Mouse (Mus musculus) monocyte, adult 2 months (primary cell): ENCODE measurements at regions not wholly inside any gene's neighbourhood (a gene's known extent, or its start where the extent isn't known, plus 50 kb on each side); places are given as distances from the start of the nearest gene placed in this dataset.

Source experiments
- DNase-seq, 2 experiments: peaks; one replicate each; pipeline ENCODE4 v3.0.0; 2022; ENCODE audit warnings: low spot score in 2 of 2, low read depth in 1 of 2

DNA sequence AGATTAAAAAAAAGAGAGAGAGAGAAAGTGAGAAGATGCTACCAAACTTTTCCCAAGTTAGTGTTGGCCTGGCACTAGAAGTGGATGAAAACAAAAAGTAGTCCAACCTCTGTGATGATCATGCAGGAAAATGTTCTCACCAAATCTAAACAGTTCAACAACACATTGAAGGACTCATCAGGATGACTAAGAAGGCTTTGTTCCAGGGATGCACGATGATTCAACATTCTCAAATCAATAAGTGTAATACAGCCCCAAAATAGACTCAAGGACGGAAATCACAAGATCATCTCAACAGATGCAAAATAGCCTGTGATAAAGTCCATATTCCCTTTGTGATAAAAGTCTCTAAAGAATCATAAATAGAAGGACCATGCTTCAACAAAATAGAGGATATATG lies 106.3 kb downstream of the Cysltr2 start:
- no peak for DNase-seq

DNA sequence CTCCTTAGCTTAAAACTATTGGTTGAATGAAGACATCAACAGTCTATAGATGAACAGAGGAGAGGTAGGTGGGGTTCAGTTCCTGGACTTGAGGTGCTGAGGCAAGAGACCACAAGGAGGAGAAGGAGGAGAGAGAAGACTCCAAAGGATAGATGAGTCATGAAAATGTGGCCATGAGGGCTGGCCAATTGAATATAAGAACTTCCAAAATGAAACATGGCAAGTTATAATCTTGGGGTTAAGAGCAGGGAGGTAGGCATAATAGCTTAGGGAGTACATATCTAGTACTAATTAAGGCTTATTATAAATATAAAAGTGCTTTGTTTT lies 109.9 kb downstream of the Cysltr2 start:
- no peak for DNase-seq

DNA sequence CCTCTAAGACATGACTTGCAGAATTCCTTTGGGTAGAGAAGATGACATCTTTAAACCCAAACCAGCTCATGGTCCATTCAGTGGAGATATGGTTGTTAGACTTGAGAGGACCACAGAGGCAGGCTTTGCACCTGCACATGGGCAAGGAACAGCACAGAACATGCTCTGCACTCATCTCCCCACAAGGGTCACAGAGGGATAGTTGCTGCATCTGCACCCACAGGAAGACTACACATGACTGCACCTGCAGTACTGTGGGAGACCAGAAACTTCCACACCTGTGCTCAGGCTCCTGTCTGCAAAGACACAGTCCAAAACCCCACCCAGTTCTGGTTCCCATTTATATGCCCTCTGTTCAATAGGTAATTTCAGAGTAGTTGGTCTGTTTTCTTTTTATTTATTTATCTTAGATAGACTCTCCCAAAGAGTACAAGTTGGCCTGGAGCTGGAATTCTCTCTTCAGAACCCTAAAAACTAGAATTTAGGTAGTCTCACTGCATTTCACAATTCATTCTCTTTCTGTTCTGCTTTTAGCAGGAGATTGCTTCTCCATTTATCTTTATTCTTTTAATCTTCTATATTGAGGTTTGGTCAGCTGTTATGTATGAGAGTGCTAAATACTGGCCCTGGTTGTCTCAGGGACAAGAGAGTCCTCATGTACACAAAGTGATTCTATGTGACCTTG lies 110.4 kb downstream of the Cysltr2 start:
- DNase-seq: no peak

DNA sequence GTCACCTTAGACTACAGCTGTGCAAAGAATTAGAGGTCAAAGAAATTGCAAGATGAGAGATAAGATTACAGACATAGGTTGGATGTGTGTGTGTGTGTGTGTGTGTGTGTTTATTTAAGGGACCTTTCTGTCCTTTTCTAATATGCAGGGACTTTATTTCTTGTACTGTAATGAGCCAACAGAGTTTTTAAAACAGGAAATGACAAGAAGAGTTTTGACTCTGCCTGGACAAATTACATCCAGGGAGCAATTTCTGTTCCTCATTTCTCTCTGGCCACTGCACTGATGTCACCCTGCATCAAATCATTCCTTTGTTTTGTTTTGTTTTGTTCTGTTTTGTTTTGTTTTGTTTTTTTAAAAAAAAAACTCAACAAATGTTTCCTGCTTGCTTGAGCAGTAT lies 115.3 kb downstream of the Cysltr2 start:
- DNase-seq: no peak

DNA sequence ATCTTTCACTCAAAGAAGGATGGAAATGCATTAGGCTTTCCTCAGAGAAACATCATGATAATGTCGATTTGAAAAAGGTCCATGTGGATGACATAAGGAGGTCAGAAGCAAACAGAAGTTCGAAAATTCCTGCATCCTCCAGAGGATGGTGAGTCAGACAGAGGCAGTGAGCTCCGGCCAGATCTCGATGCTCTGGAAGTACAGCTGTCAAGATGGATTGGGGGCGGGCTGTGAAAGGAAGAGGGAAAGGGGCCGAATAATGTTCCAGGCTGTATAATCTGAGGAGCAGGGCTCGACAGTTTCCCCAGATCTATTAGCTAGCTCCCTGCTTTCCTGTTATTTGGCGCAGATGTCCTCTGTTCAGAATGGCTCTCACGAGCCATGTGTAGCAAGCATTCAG lies 116.6 kb downstream of the Cysltr2 start:
- no peak for DNase-seq

DNA sequence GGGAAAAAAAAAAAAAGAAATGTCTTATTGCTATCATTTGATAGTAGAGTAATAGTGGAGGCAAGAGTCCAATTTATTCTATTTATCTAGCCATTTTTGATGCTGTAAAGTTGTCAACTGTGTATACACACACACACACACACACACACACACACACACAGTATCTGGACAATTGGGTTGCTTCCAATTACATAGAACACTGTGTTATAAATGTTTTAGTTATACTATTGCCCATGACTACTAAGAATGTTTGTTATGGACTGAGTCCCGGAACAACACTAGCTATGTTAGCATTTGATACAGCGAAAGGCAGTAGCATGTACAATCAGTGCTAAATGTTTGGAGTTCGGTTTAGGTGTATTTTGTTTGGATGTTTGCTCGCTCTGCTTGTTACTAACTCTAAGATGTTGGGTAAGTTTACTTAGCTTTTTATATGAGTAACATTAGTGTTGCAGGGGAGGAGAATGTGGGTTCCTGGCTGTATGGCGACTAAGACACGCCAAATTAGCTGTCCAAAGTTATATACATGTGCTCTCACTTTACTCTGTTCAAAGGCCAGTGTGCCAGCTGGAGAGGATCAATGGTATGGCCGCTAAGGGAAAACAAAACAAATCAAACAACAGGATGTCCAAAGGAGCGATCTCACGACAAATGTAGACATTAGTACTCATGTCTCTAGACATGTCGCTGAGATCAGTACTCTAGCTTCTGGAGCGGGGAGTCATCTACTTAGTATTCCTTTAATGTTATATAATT lies 147.6 kb downstream of the Cysltr2 start:
- no peak for DNase-seq

DNA sequence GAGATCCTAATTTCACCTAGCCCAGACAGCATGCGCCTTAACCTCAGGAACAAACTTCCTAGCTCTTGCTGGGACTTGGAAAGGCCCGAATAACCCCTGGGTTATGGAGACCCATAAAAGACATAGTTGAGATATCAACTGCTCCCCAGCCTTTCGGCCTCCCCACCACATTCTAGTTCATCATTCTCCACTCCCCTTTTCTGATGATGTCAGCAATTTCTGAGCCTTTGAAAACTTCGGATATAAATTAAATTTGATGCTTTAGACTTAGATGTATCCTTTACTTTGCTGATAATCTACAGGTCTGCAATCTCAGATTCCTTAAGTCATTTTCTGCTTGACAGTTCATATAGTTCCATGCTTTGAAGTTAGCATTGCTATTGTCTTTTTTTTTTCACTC lies 149.3 kb downstream of the Cysltr2 start:
- no peak for DNase-seq

DNA sequence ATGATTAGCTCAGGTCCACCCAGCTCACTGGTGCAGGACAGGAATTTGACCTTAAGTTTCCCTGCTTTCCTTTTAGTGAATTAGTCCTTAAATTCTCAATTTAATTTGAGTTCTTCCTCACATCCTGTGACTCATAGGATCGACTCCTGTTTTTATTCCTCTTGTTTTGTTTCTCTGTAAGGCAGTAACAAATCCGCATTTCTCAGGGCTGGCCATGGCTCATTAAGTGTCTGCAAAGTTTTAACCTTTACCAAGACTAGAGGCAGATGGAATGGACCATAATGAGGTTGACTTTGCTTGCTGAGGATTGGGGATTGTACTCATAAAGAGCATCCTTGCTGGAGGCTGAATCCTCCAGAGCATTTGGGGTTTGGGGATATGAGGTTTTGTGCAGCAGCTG lies 156.6 kb downstream of the Cysltr2 start:
- no peak for DNase-seq

DNA sequence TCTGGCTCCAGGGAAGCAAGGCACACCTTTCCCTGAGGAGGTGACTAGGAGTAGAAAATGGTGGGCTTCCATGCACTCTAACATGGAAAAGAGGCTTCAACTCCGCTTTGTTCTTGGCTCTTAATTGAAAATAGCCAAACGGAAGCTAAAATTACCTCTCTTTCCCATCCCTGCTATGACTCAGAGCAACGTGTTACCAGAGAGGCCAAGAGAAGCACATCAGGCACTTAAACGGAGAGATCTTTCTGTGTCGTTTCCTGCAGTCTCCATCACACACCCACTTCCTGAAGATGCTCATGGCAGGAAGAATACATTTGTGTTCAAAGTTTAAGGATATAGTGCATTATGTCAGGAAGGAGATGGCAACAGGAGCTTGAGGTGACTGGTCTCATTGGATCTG lies 159.3 kb downstream of the Cysltr2 start:
- DNase-seq: no peak

DNA sequence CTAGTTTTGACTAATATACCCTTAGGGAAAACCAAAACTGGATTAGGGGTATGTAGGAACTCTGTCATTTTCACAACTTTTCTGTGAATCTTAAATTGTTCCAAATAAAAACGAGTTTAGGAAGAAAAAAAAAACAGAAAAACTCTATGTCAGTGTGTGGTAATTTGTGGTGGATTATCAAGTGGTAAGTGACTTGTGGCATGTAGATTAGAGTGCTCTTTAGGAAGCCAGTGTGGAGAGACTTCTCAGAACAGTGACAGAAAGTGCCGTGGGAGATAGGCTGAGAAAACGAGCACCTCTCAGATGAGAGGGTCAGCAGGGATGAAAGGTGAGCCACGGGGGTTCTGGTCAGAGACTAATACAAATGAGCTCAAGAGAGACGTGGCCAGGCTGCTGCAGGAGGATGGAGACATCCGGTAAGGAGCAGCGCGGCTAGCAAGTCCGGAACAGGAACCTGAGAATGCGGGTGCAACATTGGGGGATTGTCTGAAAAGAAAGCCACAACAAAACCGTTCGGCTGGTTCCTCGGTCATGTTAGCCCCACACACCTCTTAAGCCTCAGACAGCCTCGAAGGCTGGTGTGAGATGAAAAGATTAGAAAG lies 161.3 kb downstream of the Cysltr2 start:
- no peak for DNase-seq

DNA sequence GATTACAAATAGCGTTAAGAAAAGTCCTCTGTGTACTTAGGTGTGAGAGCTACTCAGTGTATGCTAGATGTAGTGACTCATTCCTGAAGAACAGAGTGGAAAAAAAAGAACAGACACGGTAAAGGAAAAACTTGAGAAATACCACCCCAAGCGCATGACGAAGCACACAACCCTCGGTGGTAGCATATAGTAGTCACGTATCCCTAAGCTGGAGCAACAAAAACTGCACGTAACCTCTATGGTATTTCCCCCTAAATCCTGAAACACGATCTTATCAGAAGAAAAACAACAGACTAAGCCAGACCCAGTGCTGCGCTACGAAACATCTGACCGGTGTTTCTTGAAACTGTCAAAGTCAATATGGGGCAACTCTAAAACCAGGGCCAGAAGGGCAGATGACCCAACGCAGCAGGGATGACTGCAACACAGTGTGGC lies 162.0 kb downstream of the Cysltr2 start:
- DNase-seq: no peak

DNA sequence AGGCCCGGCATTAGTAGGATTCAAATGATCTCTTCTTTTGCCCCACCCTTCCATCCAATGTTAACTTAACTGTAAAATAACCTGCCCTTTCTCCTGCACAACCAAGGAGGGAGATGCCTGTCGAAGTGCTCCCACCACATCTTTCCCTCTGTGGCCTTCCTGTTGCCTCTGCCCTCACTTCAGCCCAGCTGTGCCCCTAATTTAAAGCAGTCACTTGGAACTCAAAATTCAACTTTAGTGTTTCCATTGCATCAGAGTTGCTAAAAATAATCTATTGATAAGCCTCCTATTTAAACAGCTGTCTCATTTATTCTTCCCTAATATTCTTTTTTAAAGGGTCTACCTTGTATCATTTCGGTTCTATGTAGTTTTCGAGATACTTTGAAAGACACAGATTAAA lies 163.1 kb downstream of the Cysltr2 start:
- DNase-seq: no peak

DNA sequence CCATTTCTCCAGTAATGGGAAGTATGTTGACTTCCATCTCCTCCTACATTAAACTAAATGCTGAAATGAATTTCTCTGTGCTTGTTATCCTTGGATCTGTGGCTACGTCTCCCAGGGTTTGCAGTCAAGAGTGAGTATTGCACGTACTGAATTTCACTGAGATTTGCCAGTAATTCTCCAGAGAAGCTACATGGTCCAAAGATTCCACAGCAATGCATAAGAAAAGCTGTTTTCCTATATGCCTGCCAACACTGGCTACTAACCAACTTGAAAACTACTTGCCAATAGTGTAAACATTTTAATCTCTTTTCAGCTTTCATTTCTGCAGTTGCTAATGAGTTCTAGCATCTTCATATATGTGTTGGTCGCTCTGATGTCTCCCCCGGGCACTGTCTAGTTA lies 164.4 kb downstream of the Cysltr2 start:
- no peak for DNase-seq

DNA sequence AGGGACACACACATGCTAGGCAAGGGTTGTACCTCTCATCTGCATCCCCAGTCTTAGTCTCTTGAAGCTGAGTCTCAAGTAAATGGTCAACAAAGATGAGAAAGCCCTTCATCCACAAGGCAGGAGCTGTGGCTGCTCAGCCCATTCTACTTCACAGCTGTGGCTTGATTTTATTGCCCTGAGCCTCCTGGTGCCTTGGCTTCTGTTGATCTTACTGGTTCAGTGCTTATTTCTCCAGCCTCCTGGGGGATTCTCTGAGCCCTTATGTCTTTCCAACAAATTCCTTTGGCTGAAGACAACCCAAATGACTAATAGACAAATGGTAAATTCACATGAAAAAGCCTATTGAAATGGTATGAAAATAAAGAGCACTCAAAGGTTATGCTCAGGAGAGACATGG lies 167.3 kb upstream of the Fndc3a start:
- DNase-seq: no peak

DNA sequence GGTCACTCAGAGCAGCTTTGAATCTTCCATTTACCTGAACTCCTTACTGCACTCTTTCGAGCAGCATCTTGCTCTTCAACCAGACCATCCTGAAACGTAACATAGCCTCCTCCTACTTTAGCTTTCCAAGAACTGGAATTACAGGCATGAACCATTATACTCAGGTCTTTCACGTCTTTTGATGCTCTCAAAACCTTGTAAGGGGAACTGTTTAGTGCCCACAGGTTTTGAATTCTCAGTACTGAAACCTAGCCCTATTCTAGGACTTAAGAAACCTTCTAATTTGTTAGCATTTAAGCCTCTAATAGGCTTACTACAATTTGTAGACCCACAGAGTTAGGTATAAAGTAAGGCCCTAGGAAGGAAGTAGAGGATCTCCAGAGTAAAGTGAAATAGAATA lies 163.7 kb upstream of the Fndc3a start:
- DNase-seq: no peak

DNA sequence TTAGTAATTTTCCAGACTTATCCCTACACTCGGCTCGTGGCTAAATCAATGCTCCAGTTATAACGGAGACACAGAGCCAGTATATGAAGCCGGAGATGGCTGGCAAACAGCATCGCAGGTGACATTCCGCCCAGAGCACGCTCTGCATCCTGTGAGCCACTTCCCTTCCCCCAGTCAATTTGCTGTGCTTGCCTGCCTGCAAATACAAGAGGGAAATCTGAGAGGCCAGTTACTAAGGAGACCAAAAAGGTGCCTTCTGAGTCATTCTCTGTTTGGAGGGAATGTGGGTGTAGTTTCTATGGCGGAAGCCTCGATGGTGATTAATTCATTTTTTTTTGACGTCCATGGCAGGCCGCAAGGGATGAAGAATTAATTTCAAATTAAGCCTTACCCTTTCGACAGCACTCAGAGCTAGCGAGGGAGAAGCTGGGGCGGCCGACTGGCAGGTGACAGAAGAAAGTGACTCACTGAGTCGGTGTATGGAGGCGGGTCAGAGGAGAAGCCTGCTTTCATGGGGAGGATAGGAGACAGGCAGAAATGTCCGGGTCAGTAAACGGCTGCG lies 159.5 kb upstream of the Fndc3a start:
- no peak for DNase-seq

DNA sequence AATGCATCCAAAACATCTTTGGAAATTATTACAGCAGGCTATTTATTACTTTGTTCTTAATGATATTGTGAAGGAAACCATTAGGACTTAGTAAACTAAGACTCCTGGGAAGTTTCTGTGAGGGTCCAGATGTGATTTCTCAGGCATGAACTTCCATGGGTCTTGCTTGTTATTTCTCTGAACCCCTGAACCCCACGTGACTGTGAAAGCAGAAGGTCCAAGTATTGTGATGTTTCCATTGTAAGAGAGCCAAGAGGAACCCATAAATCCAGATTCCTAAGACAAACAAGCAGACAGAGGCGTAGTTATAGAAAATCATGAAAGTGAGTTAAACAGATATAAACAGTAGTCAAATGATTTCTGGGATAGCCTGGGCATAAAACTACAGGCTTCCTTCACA lies 157.1 kb upstream of the Fndc3a start:
- DNase-seq: no peak

DNA sequence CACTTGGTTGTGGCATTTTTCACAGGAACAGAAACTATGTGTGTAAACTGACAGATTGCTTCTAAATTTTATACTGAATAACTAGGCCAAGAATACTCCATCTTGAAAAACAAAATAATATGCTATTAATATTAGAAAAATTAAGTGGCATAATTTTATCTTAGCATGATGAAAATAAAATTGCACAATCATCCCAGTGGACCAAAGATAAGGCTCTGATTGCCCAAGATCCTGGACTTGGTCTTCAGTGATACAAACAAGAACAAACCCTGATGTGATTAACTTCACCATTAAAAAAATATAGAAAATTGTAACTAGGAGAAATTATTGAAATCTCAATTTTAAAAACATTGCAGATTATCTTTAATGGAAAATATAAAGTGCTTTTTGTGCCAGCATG lies 155.7 kb upstream of the Fndc3a start:
- no peak for DNase-seq

DNA sequence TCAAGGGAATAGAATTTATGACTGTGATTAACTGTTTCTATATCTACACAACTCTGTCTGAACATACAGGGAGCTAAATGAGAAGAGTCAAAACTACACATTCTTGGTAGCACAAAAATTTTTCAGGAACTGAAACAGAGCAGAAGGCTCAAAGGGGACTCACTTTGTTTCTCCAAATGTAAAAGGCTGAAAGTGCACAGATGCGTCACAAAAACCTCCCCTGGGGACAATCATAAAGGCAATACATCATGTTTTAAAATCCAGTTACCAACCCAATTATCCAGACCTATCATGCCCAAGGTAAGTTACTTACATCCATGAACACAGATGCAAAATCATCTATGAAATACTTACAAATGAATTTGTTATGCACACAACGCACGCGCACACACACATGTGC lies 155.0 kb upstream of the Fndc3a start:
- no peak for DNase-seq

DNA sequence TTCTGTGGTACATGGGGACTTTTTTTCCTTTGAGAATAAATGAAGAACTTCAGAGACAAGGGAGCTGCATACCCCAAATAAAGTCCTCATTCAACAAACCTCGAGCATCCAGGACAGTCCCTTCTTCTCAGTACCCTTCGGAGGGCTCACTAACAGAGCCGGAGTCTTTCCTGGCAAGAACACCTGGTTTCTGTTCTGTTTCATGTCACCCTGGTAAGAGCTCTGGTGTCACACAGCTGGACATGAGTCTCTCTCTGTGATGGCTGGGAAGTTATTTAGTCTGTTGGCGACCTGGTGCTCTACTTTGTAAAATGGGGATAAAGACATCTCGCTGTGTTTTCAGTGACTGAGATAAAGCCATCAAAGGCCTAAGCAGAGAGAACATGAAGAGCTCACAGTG lies 154.3 kb upstream of the Fndc3a start:
- no peak for DNase-seq

DNA sequence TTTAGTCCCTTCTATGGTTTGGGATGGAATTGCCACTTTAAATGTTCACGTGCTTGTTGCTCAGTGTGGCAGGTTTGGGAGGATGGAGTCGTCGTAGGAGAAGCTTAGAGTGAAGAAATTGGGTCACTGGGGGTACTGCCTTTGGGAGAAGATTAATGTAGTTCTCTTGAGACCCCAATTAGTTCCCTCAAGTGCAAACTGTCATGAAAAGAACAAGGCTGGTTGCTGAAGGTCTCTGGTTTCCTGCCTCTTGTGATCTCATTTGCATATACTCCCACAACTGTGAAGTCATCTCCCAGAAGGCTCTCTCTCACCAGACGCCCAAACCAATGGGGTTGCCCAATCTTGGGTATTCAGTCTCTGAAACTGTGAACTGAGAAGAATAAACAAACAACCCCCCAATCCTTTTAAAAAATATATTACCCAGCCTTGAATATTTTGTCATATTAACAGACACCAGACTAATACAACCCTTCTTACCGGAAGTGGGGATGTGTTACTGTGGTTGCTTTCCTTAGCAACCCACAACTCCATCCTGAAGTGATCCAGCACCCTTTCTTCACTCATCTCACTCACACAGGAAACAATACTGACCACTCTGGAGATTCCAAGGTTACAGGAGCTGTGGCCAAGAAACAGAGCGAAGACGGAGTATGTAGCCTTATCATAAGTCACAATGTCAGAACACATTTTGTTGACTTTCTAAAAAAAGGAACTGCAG lies 153.2 kb upstream of the Fndc3a start:
- DNase-seq: no peak

DNA sequence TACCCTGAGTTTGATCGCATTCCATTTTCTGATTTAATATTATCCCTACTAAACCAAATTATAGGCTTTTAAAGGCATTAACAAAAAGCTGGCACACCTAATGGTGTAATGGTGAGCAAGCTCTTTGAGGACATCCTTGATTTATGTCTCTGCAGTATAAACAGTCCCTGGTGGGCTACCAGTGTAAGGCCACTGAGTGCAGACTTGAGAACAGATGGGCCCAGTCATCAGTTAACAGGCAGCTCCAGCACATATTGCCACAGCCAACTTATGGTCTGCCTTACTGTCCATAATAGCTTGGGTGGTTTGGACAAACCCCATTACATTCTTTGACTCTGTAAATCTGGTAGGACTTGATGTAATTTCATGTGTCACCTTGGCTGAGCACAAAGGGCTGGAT lies 144.4 kb upstream of the Fndc3a start:
- no peak for DNase-seq
